Mouse (Mus musculus) bone marrow macrophage, adult 2 months (primary cell): Measurements from ENCODE around the gene Gda.

Experiments used
- CTCF ChIP-seq: IDR thresholded peaks from 2 replicates; pipeline ENCODE4 v1.5.1; 2012; ENCODE audit warnings: low read depth, mild to moderate bottlenecking, low read length, moderate library complexity
- POLR2A ChIP-seq: IDR thresholded peaks from 2 replicates; pipeline ENCODE4 v1.6.1; 2012; ENCODE audit warnings: mild to moderate bottlenecking, low read depth, low read length, borderline replicate concordance

- TF ChIP-seq POLR2A (no peak), CTCF (no peak)
Measured at GRCm38 (mm10) chr19:21507561-21508232, 34.5 kb upstream of the Gda start.
